Mouse (Mus musculus) bone marrow, adult 2 months (tissue): ENCODE results near the gene Card14. TPM values are rescaled to one million over a fixed set of nuclear protein-coding genes. Genes with fewer than 3 reads are reported as not detected.
A peak's percentile ranks its signal among the peaks of the same experiment; 100 is the strongest.

Experiments
- H3K27ac ChIP-seq: fragments of 200-500 bp; 2 replicates; pipeline ENCODE4 v1.5.1; 2012; ENCODE audit warnings: low read depth, mild to moderate bottlenecking, control low read depth, inconsistent platforms, low read length; ENCODE audit not compliant: control insufficient read depth, poor library complexity, insufficient read depth
- H3K4me1 ChIP-seq: fragments of 200-500 bp; 2 replicates; pipeline ENCODE4 v1.6.1; 2011; ENCODE audit warnings: low read length; ENCODE audit not compliant: control insufficient read depth, insufficient read depth
- H3K4me3 ChIP-seq: fragments of 200-500 bp; replicated peaks from 2 replicates; pipeline ENCODE3; 2011; ENCODE audit warnings: mild to moderate bottlenecking, low read depth, low read length, control low read depth; ENCODE audit not compliant: control insufficient read depth
- CTCF ChIP-seq: fragments of 200-500 bp; IDR thresholded peaks from 2 replicates; pipeline ENCODE4 v1.5.1; 2011; ENCODE audit warnings: low read length, control low read depth; ENCODE audit not compliant: control insufficient read depth, insufficient read depth
- POLR2A ChIP-seq: fragments of 200-500 bp; IDR thresholded peaks from 2 replicates; pipeline ENCODE4 v1.6.1; 2011; ENCODE audit warnings: low read depth, mild to moderate bottlenecking, control low read depth, low read length, borderline replicate concordance; ENCODE audit not compliant: control insufficient read depth
- WGBS: fragments of 180-500 bp; shearing (Covaris S2); methylation state at CpG from one replicate; pipeline ENCODE4 v1.1.7; 2018; 5-methylcytosine and 5-hydroxymethylcytosine counted together
- polyA plus RNA-seq: library from polyadenylated mRNA; stranded (reverse); fragments of >200 nt; gene quantifications from 2 replicates; pipeline ENCODE4 v1.2.4, GENCODE M21; 2011; ENCODE audit warnings: low replicate concordance; ENCODE audit not compliant: missing spikeins, insufficient read depth, insufficient read length

Card14 gene
- polyA plus RNA-seq, 1 experiment = not detected

GRCm38 (mm10) chr11:119392001-119392614 is 84.5 kb downstream of the Card14 start:
- TF ChIP-seq CTCF (no peak), POLR2A (peak; percentile 59; the same call in 1 of the 2 replicates)
- WGBS = 3% methylated on average over 12 of the region's 12 CpGs
- Histone ChIP-seq H3K4me3 (peak overlapping the region; percentile 62), H3K4me1 (peaks cover 6% of the 10 kb centered on the region), H3K27ac (peak overlapping the region; percentile 94)

GRCm38 (mm10) chr11:119392800-119393482 is 85.4 kb downstream of the Card14 start, which contains the start of gene Rnf213:
Rnf213 (plus strand) TSS chr11:119393100.
- TF ChIP-seq POLR2A (peak; percentile 41), CTCF (no peak)
- under 1% methylated on average over 19 of the region's 19 CpGs for WGBS
- H3K4me3 ChIP-seq = peak within 1 kb of the TSS; percentile 88
- peaks cover 4% of the 10 kb centered on the region for H3K4me1 ChIP-seq
- peak within 1 kb of the TSS; percentile 94 for H3K27ac ChIP-seq

- 2% methylated on average over 7 of the region's 7 CpGs for WGBS
- Histone ChIP-seq H3K27ac (peak overlapping the region; percentile 63), H3K4me3 (peak overlapping the region; percentile 88), H3K4me1 (peaks cover 4% of the 10 kb centered on the region)
- TF ChIP-seq POLR2A (no peak), CTCF (no peak)
Measured at GRCm38 (mm10) chr11:119393483-119393804, 85.9 kb downstream of the Card14 start.

- Histone ChIP-seq H3K4me3 (peak overlapping the region; percentile 55), H3K4me1 (peaks cover 4% of the 10 kb centered on the region), H3K27ac (no peak overlapping the region)
- TF ChIP-seq CTCF = no peak
- WGBS = 34% methylated on average over 6 of the region's 6 CpGs
Measured at GRCm38 (mm10) chr11:119394210-119394609, 86.6 kb downstream of the Card14 start.

Other genes with a start within 250 kb of the Card14 start
- gene Cbx4, start 221.5 kb upstream of the Card14 start, polyA plus RNA-seq = 7.3 and 18.8 TPM in 2 replicates
- gene Tbc1d16, start 79.3 kb upstream of the Card14 start, polyA plus RNA-seq = 0.74 and 1.2 TPM in 2 replicates
- gene Ccdc40, start 79.2 kb upstream of the Card14 start, polyA plus RNA-seq = 0.90 TPM in 1 of 2 replicates, not detected in the other
- 6.5 and 18.1 TPM in 2 replicates for gene Gaa, start 39.9 kb upstream of the Card14 start, polyA plus RNA-seq
- 144 and 147 TPM in 2 replicates for gene Eif4a3, start 7.7 kb upstream of the Card14 start, polyA plus RNA-seq
- gene Sgsh, start 47.8 kb downstream of the Card14 start, polyA plus RNA-seq = 5.6 and 12.0 TPM in 2 replicates
- 3.3 and 6.2 TPM in 2 replicates for gene Slc26a11, start 47.8 kb downstream of the Card14 start, polyA plus RNA-seq
- gene Rnf213, start 85.3 kb downstream of the Card14 start, polyA plus RNA-seq = 18.8 and 27.7 TPM in 2 replicates
- gene Endov, start 183.6 kb downstream of the Card14 start, polyA plus RNA-seq = 6.3 and 23.5 TPM in 2 replicates
- not detected in 2 replicates for gene Nptx1, start 240.0 kb downstream of the Card14 start, polyA plus RNA-seq